Mouse (Mus musculus): Measurements from ENCODE around the gene Capg. TPM values are rescaled to one million over a fixed set of nuclear protein-coding genes. Genes with fewer than 3 reads are reported as not detected.

Capg gene
- total and polyA plus RNA-seq, 3 experiments: 241 to 283 TPM; not detected in 1

DNA sequence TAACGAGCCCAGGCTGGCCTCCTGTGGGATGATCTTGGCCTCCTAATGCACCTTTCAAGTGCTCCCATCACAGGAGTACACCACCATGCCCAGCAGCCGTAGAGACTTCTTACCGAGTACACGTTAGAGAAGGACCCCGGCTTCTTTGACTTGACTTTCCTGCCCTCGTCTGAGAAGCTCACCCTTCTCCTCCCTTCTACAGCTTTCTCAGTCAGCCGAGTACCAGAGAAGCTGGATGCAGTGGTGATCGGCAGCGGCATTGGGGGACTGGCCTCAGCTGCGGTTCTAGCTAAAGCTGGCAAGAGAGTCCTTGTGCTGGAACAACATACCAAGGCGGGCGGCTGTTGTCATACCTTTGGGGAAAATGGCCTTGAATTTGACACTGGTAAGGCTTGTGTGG is 56.6 kb downstream of the Capg start:
- Histone ChIP-seq H3K4me3 (ENCODE audit: control insufficient read depth in 1 of 2, insufficient read depth in 1 of 2, low read depth in 2 of 2, low read length in 2 of 2) (no peak overlapping the region), H3K9me3 (replicated peaks; ENCODE audit: insufficient read depth, low read length) (no peaks in the 10 kb centered on the region), H3K27me3 (ENCODE audit: control insufficient read depth in 1 of 2, insufficient read depth in 2 of 2, low read length in 2 of 2) (no peaks in the 10 kb centered on the region), H3K36me3 (ENCODE audit: control insufficient read depth in 1 of 2, insufficient read depth in 2 of 2, low read length in 2 of 2) (peaks cover 0 to 9% of the 10 kb centered on the region in 2 experiments; a peak in 3 of 4 replicates), H3K79me2 (ENCODE audit: control insufficient read depth, insufficient read depth, low read length, poor library complexity) (peaks cover 5% of the 10 kb centered on the region), H3K4me1 (ENCODE audit: control insufficient read depth in 1 of 2, insufficient read depth in 2 of 2, low read length in 2 of 2) (peaks cover 8 to 15% of the 10 kb centered on the region in 2 experiments), H3K9ac (ENCODE audit: control insufficient read depth, low read depth, low read length, poor library complexity, severe bottlenecking) (no peak overlapping the region), H3K27ac (ENCODE audit: control insufficient read depth, low read depth, low read length) (no peak overlapping the region)
- TF ChIP-seq MAX (IDR thresholded peaks at IDR 0.05; ENCODE audit: low read length) (no peak), ETS1 (IDR thresholded peaks at IDR 0.05; ENCODE audit: low read depth, low read length) (no peak), MAZ (IDR thresholded peaks at IDR 0.05; ENCODE audit: low read depth, low read length) (no peak), BHLHE40 (IDR thresholded peaks at IDR 0.05; ENCODE audit: borderline replicate concordance, low read depth, low read length) (no peak), RCOR1 (IDR thresholded peaks at IDR 0.05; ENCODE audit: low read depth, low read length) (no peak), ELF1 (IDR thresholded peaks at IDR 0.05; ENCODE audit: low read depth, low read length) (no peak), ZC3H11A (IDR thresholded peaks at IDR 0.05; ENCODE audit: low read depth, low read length) (no peak), POLR2AphosphoS2 (IDR thresholded peaks at IDR 0.05; ENCODE audit: low read length) (no peak), TAL1 (IDR thresholded peaks at IDR 0.05; ENCODE audit: low read length) (no peak), MEF2A (IDR thresholded peaks at IDR 0.05; ENCODE audit: extremely low read depth, insufficient replicate concordance, low read depth, low read length, poor library complexity, severe bottlenecking) (no peak), GABPA (IDR thresholded peaks at IDR 0.05; ENCODE audit: low read depth, low read length) (no peak), HCFC1 (IDR thresholded peaks at IDR 0.05; ENCODE audit: low read depth, low read length) (no peak), TBP (IDR thresholded peaks at IDR 0.05; ENCODE audit: low read depth, low read length) (no peak), TCF12 (IDR thresholded peaks at IDR 0.05; ENCODE audit: low read depth, low read length) (no peak), ZNF384 (IDR thresholded peaks at IDR 0.05; ENCODE audit: low read depth, low read length) (no peak)
- DNase-seq (ENCODE audit: low read depth, low spot score): no peak

DNA sequence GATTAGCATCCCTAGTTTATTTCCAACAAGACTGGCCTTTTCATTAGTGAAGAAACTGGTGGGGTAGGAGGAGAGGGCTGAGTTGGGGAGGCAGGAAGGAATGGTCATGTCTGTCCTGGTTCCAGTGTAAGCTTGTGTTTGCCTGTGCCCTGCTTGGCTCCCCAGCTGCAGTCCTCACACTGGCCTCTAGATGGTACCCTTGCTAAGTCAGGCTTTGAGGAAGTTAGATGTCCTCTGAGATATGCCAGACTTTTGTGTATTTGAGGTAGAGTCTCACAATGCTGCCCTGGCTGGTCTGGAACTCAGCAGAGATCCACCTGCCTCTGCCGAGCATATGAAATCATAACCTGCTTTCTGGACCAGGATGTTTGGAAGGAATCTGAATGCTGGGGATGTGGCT is 57.5 kb downstream of the Capg start:
- Histone ChIP-seq H3K27ac (ENCODE audit: control insufficient read depth, low read depth, low read length) (no peak overlapping the region), H3K36me3 (ENCODE audit: control insufficient read depth in 1 of 2, insufficient read depth in 2 of 2, low read length in 2 of 2) (peaks cover 0 to 9% of the 10 kb centered on the region in 2 experiments; a peak in 3 of 4 replicates), H3K79me2 (ENCODE audit: control insufficient read depth, insufficient read depth, low read length, poor library complexity) (peaks cover 5% of the 10 kb centered on the region), H3K9ac (ENCODE audit: control insufficient read depth, low read depth, low read length, poor library complexity, severe bottlenecking) (no peak overlapping the region), H3K4me1 (ENCODE audit: control insufficient read depth in 1 of 2, insufficient read depth in 2 of 2, low read length in 2 of 2) (peaks cover 8 to 14% of the 10 kb centered on the region in 2 experiments), H3K4me3 (ENCODE audit: control insufficient read depth in 1 of 2, insufficient read depth in 1 of 2, low read depth in 2 of 2, low read length in 2 of 2) (no peak overlapping the region), H3K9me3 (replicated peaks; ENCODE audit: insufficient read depth, low read length) (no peaks in the 10 kb centered on the region), H3K27me3 (ENCODE audit: control insufficient read depth in 1 of 2, insufficient read depth in 2 of 2, low read length in 2 of 2) (no peaks in the 10 kb centered on the region)
- DNase-seq (ENCODE audit: low read depth, low spot score): peak; percentile 94
- TF ChIP-seq ELF1 (IDR thresholded peaks at IDR 0.05; ENCODE audit: low read depth, low read length) (peak; percentile 65; the same call in 1 of the 2 replicates), SMC3 (IDR thresholded peaks at IDR 0.05; ENCODE audit: low read depth, low read length) (peak; percentile 63), USF2 (IDR thresholded peaks at IDR 0.05; ENCODE audit: borderline replicate concordance in 1 of 2, insufficient read depth in 1 of 2, low read depth in 1 of 2, low read length in 2 of 2) (no peak), EP300 (IDR thresholded peaks at IDR 0.05; ENCODE audit: low read depth in 1 of 2, low read length in 2 of 2) (peak in 1 of 2 experiments; percentile 77; a peak in 2 of 4 replicates), SIN3A (IDR thresholded peaks at IDR 0.05; ENCODE audit: low read length) (peak; percentile 54), CTCF (IDR thresholded peaks at IDR 0.05 in 2 of 3, conservative IDR thresholded peaks at IDR 0.05 in 1 of 3; ENCODE audit: control insufficient read depth in 1 of 3, insufficient read depth in 1 of 3, low read depth in 2 of 3, low read length in 3 of 3, poor library complexity in 1 of 3, severe bottlenecking in 1 of 3) (peak; percentile 71 to 99 (median 88)), TAL1 (IDR thresholded peaks at IDR 0.05; ENCODE audit: low read length) (no peak), GATA1 (IDR thresholded peaks at IDR 0.05; ENCODE audit: low read depth, low read length) (peak; percentile 91), RAD21 (IDR thresholded peaks at IDR 0.05; ENCODE audit: low read depth, low read length) (peak; percentile 53), BHLHE40 (IDR thresholded peaks at IDR 0.05; ENCODE audit: borderline replicate concordance, low read depth, low read length) (no peak), NRF1 (IDR thresholded peaks at IDR 0.05; ENCODE audit: insufficient read depth, low read depth, low read length, poor library complexity, severe bottlenecking) (no peak), HCFC1 (IDR thresholded peaks at IDR 0.05; ENCODE audit: low read depth, low read length) (peak; percentile 50; the same call in 1 of the 2 replicates), TBP (IDR thresholded peaks at IDR 0.05; ENCODE audit: low read depth, low read length) (0 out of 2 replicates have a peak, but pooled peaks have one; percentile 21), MXI1 (IDR thresholded peaks at IDR 0.05; ENCODE audit: low read depth, low read length) (no peak; the same call in 1 of the 2 replicates), CHD2 (IDR thresholded peaks at IDR 0.05; ENCODE audit: low read length) (no peak), TCF12 (IDR thresholded peaks at IDR 0.05; ENCODE audit: low read depth, low read length) (no peak), UBTF (IDR thresholded peaks at IDR 0.05; ENCODE audit: borderline replicate concordance, insufficient read depth, low read depth, low read length) (no peak), ETS1 (IDR thresholded peaks at IDR 0.05; ENCODE audit: low read depth, low read length) (peak; percentile 10; the same call in 1 of the 2 replicates)
